Mouse (Mus musculus): ENCODE results near the gene Myd88.

The Myd88 gene

GRCm38 (mm10) chr9:119342728-119343127, 1.5 kb upstream of the Myd88 start:
- no peak for DNase-seq (ENCODE audit: inconsistent age in 2 of 2, low spot score in 1 of 2)

GRCm38 (mm10) chr9:119340212-119340580, 1.0 kb downstream of the Myd88 start:
- DNase-seq (ENCODE audit: inconsistent age in 2 of 2, low spot score in 1 of 2) = no peak

- DNase-seq (ENCODE audit: inconsistent age in 2 of 2, low spot score in 1 of 2) = peak; percentile 84 to 96
These were observed 1.5 kb downstream of the Myd88 start, which contains the start of gene Acaa1a for GRCm38 (mm10) chr9:119339558-119340211. TSS of gene Acaa1a (plus strand) at chr9:119339676.

GRCm38 (mm10) chr9:119339106-119339505, 2.1 kb downstream of the Myd88 start:
- no peak for DNase-seq (ENCODE audit: inconsistent age in 2 of 2, low spot score in 1 of 2)

- no peak for DNase-seq (ENCODE audit: inconsistent age in 2 of 2, low spot score in 1 of 2)
These were observed 2.9 kb downstream of the Myd88 start for GRCm38 (mm10) chr9:119338350-119338749.

GRCm38 (mm10) chr9:119337842-119338241, 3.4 kb downstream of the Myd88 start:
- DNase-seq (ENCODE audit: inconsistent age in 2 of 2, low spot score in 1 of 2) = peak in 1 of 2 experiments; percentile 28

GRCm38 (mm10) chr9:119335571-119335970, 5.6 kb downstream of the Myd88 start:
- peak in 1 of 2 experiments; percentile 18 for DNase-seq (ENCODE audit: inconsistent age in 2 of 2, low spot score in 1 of 2)

DNA sequence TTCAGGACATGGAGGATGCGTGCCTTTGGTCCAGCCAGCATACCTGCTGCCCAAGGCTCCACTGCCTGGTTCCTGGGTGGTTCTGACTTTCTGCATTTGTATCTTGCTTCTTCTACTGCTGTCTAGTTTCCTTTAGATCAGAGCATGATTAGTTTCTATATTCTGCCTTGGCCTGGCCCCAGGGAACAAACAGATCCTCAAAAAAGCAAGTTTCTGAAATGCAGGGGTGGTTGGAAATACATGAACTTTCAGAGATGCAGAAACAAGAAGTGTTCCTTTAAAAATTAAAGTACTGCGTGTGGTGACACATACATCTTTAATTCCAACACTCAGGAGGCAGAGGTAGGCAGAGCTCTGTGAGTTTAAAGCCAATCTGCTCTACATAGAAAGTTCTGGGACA, 6.4 kb downstream of the Myd88 start:
- no peak for DNase-seq (ENCODE audit: inconsistent age in 2 of 2, low spot score in 1 of 2)

GRCm38 (mm10) chr9:119334324-119334723, 6.9 kb downstream of the Myd88 start:
- peak in 1 of 2 experiments; percentile 66 for DNase-seq (ENCODE audit: inconsistent age in 2 of 2, low spot score in 1 of 2)

GRCm38 (mm10) chr9:119330186-119330963, 10.8 kb downstream of the Myd88 start:
- DNase-seq (ENCODE audit: inconsistent age in 2 of 2, low spot score in 1 of 2) = peak in 1 of 2 experiments; percentile 79

DNA sequence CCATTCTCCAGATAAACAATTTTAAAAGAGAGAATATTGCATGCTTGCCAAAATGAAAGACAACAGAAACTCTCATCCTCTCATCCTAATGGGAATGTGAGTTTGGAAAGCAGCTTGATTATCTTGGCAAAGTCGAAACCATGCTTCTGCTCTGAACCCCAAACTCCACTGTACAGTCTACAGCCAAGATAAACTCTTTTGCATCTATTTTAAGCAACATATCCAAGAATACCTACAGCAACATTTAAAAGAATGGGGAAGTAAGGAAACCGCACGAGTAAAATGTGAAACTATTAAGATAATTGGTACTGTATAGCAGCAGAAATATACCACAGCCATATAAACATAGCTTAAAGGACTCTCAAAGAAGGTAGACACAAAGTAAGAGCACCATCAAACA, 12.7 kb downstream of the Myd88 start:
- DNase-seq (ENCODE audit: inconsistent age in 2 of 2, low spot score in 1 of 2) = no peak

- no peak for DNase-seq (ENCODE audit: inconsistent age in 2 of 2, low spot score in 1 of 2)
These were observed 17.1 kb downstream of the Myd88 start for GRCm38 (mm10) chr9:119324130-119324529.

DNA sequence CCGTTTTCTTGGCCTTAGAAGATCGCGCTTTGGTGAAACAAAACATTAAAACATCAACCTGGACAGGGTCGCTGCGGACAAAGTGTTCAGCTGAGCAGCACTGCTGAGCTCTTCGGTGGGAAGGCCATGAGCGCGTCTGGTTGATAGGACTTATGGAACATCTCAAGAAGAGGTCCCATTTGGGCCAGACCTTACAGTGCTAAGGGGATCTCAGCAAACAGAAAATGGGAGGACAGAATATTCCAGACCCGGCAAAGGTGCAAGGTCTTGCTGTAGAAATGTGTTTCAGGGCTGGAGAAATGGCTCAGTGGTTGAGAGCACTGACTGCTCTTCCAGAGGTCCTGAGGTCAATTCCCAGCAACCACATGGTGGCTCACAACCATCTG, 18.0 kb downstream of the Myd88 start:
- DNase-seq (ENCODE audit: inconsistent age in 2 of 2, low spot score in 1 of 2) = no peak

- peak; percentile 100 for DNase-seq (ENCODE audit: inconsistent age in 2 of 2, low spot score in 1 of 2)
These were observed 18.6 kb downstream of the Myd88 start, which contains the start of gene Oxsr1 for GRCm38 (mm10) chr9:119322289-119323259. TSS of gene Oxsr1 (minus strand) at chr9:119322427.

DNA sequence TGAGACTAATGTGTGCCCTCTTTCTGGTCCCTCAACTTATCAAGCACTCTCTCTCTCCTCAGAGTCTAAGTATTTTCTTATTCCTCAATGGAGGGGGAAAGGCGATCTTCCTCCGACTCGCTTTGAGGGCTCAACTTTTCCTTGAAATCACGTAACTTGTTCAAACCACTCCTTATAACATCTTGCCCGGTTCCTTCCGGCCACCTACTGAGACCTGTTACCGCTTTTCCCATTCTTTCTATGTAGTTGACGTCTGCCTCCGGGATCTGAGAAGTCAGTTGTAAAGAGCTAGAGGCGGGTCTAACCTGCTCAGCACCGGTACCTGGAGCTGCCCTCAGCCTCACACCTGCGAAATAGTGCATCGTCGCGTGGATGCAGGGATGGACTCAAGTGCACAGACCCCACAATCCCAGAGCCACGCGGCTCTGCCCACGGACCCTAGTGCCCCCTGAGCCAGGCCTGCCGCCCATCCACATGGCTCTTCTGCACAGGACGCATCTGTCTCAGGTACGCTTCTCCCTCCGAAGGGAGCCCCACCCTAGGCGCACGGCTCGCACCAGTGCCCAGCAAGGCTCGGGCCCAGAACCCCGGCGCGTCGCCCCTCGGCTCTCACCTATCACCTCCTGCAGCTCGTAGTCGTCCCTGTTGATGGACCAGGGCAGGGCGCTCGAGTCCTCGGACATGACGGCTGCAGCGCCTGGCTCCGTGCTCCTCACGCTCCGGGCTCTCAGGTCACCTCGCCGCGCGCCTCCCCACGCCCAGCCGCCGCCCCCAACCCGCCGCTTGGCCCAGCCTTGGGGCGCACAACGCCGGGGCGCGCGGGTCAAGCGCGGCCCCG, 19.6 kb downstream of the Myd88 start:
- no peak for DNase-seq (ENCODE audit: inconsistent age in 2 of 2, low spot score in 1 of 2)

GRCm38 (mm10) chr9:119320946-119321345, 20.3 kb downstream of the Myd88 start:
- DNase-seq (ENCODE audit: inconsistent age in 2 of 2, low spot score in 1 of 2) = peak in 1 of 2 experiments; percentile 60

DNA sequence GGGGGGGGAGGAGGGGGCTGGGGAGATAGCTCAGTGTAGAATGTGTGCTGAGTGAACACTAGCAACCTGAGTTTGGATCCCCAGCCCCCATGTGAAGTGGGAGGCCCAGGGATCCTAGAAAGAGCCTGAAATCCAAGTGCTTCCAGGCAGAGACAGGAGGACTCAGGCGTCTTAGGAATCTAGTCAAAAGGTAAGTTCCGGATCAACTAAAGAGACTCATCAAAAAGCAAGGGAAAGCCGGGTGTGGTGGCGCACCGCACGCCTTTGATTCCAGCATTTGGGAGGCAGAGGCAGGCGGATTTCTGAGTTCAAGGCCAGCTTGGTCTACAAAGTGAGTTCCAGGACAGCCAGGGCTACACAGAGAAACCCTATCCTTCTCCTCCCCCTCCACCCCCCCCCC, 20.8 kb downstream of the Myd88 start:
- DNase-seq (ENCODE audit: inconsistent age in 2 of 2, low spot score in 1 of 2) = no peak

GRCm38 (mm10) chr9:119318891-119319290, 22.3 kb downstream of the Myd88 start:
- no peak for DNase-seq (ENCODE audit: inconsistent age in 2 of 2, low spot score in 1 of 2)

GRCm38 (mm10) chr9:119313096-119313495, 28.1 kb downstream of the Myd88 start:
- DNase-seq (ENCODE audit: inconsistent age in 2 of 2, low spot score in 1 of 2) = no peak

- DNase-seq (ENCODE audit: inconsistent age in 2 of 2, low spot score in 1 of 2) = no peak
These were observed 32.1 kb downstream of the Myd88 start for GRCm38 (mm10) chr9:119309067-119309466.

All from adrenal gland, adult (tissue).